Mouse (Mus musculus): ENCODE results near the gene Pdia3.
"Not testable (repeated sequence)": the region's sequence is repeated elsewhere in the genome, so short reads cannot be mapped to it uniquely, and the experiment has no call there.

Pdia3 gene

GRCm38 (mm10) chr2:121413387-121414042, at the start of gene Pdia3, which contains the start of gene Catsper2:
TSS of gene Pdia3 (plus strand) at chr2:121413775.
TSS of gene Catsper2 (minus strand) at chr2:121413792.
- Histone ChIP-seq H3K36me3 (ENCODE audit: control insufficient read depth, insufficient read depth, low read length, poor library complexity, severe bottlenecking) (0 out of 2 replicates have a peak, but pooled peaks cover 2% of the 10 kb centered on the region), H3K27me3 (ENCODE audit: control insufficient read depth, insufficient read depth, low read length, poor library complexity, severe bottlenecking) (no peaks in the 10 kb centered on the region)
- peak; percentile 93 for DNase-seq (ENCODE audit: low read depth, low spot score)

GRCm38 (mm10) chr2:121368831-121369230, 44.7 kb upstream of the Pdia3 start:
- no peak for DNase-seq (ENCODE audit: low read depth, low spot score)
- Histone ChIP-seq H3K36me3 (ENCODE audit: control insufficient read depth, insufficient read depth, low read length, poor library complexity, severe bottlenecking) (no peaks in the 10 kb centered on the region), H3K27me3 (ENCODE audit: control insufficient read depth, insufficient read depth, low read length, poor library complexity, severe bottlenecking) (no peaks in the 10 kb centered on the region)

DNA sequence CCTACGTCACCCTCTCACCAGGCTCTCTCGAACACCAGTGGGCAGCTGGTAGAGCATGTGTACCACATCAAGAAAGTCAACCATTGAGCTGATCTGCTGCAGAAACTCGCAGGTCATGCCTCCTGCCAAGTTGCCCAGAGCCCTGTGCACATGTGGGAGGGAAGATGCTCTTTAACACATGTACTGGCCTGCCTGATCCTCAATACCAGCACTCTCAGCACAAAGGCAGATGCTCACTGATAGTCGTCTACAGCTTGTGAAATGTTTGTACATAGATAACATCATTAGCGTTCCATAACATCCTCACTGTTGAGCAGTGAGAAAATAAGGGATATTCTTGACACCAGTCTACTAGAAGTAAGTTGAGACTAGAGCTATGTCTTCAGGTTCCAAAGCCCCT, 42.7 kb upstream of the Pdia3 start:
- DNase-seq (ENCODE audit: low read depth, low spot score): no peak
- Histone ChIP-seq H3K36me3 (ENCODE audit: control insufficient read depth, insufficient read depth, low read length, poor library complexity, severe bottlenecking) (no peaks in the 10 kb centered on the region), H3K27me3 (ENCODE audit: control insufficient read depth, insufficient read depth, low read length, poor library complexity, severe bottlenecking) (no peaks in the 10 kb centered on the region)

GRCm38 (mm10) chr2:121372266-121372665, 41.3 kb upstream of the Pdia3 start:
- Histone ChIP-seq H3K27me3 (ENCODE audit: control insufficient read depth, insufficient read depth, low read length, poor library complexity, severe bottlenecking) (no peaks in the 10 kb centered on the region), H3K36me3 (ENCODE audit: control insufficient read depth, insufficient read depth, low read length, poor library complexity, severe bottlenecking) (no peaks in the 10 kb centered on the region)
- DNase-seq (ENCODE audit: low read depth, low spot score): no peak

- DNase-seq (ENCODE audit: low read depth, low spot score): no peak
- Histone ChIP-seq H3K27me3 (ENCODE audit: control insufficient read depth, insufficient read depth, low read length, poor library complexity, severe bottlenecking) (no peaks in the 10 kb centered on the region), H3K36me3 (ENCODE audit: control insufficient read depth, insufficient read depth, low read length, poor library complexity, severe bottlenecking) (no peaks in the 10 kb centered on the region)
Observed at GRCm38 (mm10) chr2:121374766-121375165, 38.8 kb upstream of the Pdia3 start.

DNA sequence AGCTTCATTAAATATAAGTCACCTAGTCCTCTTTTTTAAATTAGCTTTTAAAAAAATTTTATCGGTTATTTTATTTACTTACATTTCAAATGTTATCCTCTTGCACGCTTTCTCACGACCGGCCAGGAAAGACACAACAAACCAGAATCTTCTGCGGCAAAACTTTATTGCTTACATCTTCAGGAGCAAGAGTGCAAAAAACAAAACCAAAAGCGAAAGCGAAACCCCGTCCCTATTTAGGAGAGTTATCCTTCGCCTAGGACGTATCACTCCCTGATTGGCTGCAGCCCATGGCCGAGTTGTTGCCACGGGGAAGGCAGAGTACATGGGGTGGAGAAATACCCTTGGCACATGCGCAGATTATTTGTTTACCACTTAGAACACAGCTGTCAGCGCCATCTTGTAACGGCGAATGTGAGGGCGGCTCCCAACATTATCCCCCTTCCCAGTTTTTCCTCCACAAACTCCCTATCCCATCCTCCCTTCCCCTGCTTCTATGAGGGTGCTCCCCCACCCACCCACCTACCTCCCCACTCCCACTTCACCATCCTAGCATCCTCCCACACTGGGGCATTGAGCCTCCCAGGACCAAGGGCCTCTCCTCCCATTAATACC, 26.5 kb upstream of the Pdia3 start, which contains the start of gene Strc:
Strc (minus strand) TSS at position 208 of the 615 bp plus-strand sequence.
- not testable (repeated sequence) for H3K36me3 ChIP-seq (ENCODE audit: control insufficient read depth, insufficient read depth, low read length, poor library complexity, severe bottlenecking); DNase-seq (ENCODE audit: low read depth, low spot score); H3K27me3 ChIP-seq (ENCODE audit: control insufficient read depth, insufficient read depth, low read length, poor library complexity, severe bottlenecking)

GRCm38 (mm10) chr2:121396624-121397023, 17.0 kb upstream of the Pdia3 start:
- peak; percentile 83 for DNase-seq (ENCODE audit: low read depth, low spot score)
- Histone ChIP-seq H3K27me3 (ENCODE audit: control insufficient read depth, insufficient read depth, low read length, poor library complexity, severe bottlenecking) (no peaks in the 10 kb centered on the region), H3K36me3 (ENCODE audit: control insufficient read depth, insufficient read depth, low read length, poor library complexity, severe bottlenecking) (no peaks in the 10 kb centered on the region)

GRCm38 (mm10) chr2:121403296-121403695, 10.3 kb upstream of the Pdia3 start:
- DNase-seq (ENCODE audit: low read depth, low spot score): no peak
- no peaks in the 10 kb centered on the region for H3K36me3 ChIP-seq (ENCODE audit: control insufficient read depth, insufficient read depth, low read length, poor library complexity, severe bottlenecking)

GRCm38 (mm10) chr2:121408160-121408559, 5.4 kb upstream of the Pdia3 start:
- DNase-seq (ENCODE audit: low read depth, low spot score): peak; percentile 81
- Histone ChIP-seq H3K36me3 (ENCODE audit: control insufficient read depth, insufficient read depth, low read length, poor library complexity, severe bottlenecking) (no peaks in the 10 kb centered on the region), H3K27me3 (ENCODE audit: control insufficient read depth, insufficient read depth, low read length, poor library complexity, severe bottlenecking) (no peaks in the 10 kb centered on the region)

More at GRCm38 (mm10) chr2:121403296-121403695, 10.3 kb upstream of the Pdia3 start:
- no peaks in the 10 kb centered on the region for H3K27me3 ChIP-seq (ENCODE audit: control insufficient read depth, insufficient read depth, low read length, poor library complexity, severe bottlenecking)

DNA sequence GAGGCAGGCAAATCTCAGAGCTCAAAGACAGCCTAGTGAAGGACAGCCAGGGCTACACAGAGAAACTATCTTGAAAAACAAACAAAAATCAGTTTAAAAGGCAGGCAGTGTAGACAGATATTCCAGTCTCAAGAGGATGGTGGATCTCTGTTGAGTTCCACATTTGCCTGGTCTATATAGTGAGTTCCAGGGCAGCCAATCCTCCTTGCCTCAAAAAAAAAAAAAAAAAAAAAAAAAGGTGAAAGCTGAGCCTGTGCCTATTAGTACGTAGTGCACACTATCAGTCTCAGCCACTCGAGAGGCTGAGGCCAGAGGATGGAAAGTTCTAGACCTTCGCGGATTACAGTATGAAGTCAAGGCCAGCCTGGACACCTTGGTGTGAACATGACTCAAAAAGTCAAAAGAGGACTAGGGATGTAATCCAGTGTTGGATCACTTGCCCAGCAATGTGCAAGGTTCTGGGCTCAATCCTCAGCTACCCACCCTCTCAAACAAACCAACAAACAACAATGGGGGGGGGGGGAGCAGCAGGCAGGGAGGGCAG, 660 bp upstream of the Pdia3 start:
- no peak for DNase-seq (ENCODE audit: low read depth, low spot score)
- H3K27me3 ChIP-seq (ENCODE audit: control insufficient read depth, insufficient read depth, low read length, poor library complexity, severe bottlenecking): no peaks in the 10 kb centered on the region
- 0 out of 2 replicates have a peak, but pooled peaks cover 2% of the 10 kb centered on the region for H3K36me3 ChIP-seq (ENCODE audit: control insufficient read depth, insufficient read depth, low read length, poor library complexity, severe bottlenecking)

DNA sequence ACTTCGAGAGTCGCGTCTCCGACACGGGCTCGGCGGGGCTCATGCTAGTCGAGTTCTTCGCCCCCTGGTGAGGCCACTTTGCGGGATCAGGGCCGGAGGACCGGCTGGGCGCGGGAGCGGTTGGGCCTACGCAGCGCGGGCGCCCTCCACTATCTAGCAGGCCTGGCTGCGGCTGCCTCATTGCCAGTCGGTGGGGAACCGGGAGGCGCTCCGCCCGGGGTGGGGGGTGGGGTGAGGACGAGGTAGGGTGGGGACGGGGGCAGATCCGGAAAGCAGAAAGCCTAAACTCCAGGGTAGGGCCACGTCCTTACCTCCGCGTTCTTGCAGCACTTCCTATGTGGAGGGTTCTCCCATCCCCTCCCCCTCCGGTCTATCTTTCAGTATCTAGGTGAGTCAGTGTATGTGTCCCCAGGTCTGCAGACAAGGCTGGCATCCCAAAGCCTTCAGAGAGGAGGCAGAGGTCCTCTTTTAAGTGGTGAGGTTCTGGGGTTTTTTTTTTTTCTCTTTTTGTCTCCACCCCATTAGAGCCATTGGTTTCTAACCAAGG, 637 bp downstream of the Pdia3 start:
- DNase-seq (ENCODE audit: low read depth, low spot score): peak; percentile 57
- Histone ChIP-seq H3K36me3 (ENCODE audit: control insufficient read depth, insufficient read depth, low read length, poor library complexity, severe bottlenecking) (0 out of 2 replicates have a peak, but pooled peaks cover 4% of the 10 kb centered on the region), H3K27me3 (ENCODE audit: control insufficient read depth, insufficient read depth, low read length, poor library complexity, severe bottlenecking) (no peaks in the 10 kb centered on the region)

DNA sequence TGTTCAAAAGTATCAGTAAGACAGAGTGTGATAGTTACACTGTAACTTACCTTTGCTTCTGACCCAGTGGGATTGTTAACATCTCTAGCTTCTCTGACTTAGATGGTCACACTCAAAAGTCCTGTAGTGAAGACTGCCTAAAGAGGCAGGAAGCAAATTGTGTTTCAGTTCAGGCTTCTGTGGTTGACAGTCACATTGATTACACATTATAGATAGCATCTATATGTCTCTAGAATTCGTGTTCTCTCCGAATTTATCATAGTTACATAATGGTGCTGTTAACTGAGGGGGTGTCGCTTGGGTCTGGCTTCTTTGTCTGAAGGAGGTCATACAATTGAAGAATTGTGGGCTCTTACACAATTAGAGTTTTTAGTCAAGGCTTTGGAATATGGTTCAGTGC, 1.5 kb downstream of the Pdia3 start:
- Histone ChIP-seq H3K27me3 (ENCODE audit: control insufficient read depth, insufficient read depth, low read length, poor library complexity, severe bottlenecking) (no peaks in the 10 kb centered on the region), H3K36me3 (ENCODE audit: control insufficient read depth, insufficient read depth, low read length, poor library complexity, severe bottlenecking) (0 out of 2 replicates have a peak, but pooled peaks cover 4% of the 10 kb centered on the region)
- DNase-seq (ENCODE audit: low read depth, low spot score): no peak

DNA sequence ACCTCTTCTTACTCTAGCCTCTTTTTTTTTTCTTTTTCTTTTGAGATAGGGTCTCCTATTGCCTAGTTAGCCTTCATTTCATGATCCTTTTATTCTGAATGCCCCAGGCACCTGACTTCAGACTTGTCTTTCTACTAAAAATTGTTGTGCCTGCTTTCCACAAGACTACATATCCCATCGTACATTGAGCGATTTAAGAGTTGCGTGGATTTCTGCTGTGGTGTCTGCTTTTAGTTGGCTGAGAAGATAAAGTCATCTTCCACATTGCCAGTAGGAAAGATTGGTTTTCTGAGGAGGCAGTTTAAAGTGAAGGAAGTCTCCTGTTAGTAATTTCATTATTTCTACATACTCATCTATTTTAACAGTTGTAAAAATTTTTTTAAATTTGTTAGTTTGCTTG, 2.0 kb downstream of the Pdia3 start:
- no peak for DNase-seq (ENCODE audit: low read depth, low spot score)
- 0 out of 2 replicates have a peak, but pooled peaks cover 4% of the 10 kb centered on the region for H3K36me3 ChIP-seq (ENCODE audit: control insufficient read depth, insufficient read depth, low read length, poor library complexity, severe bottlenecking)
- no peaks in the 10 kb centered on the region for H3K27me3 ChIP-seq (ENCODE audit: control insufficient read depth, insufficient read depth, low read length, poor library complexity, severe bottlenecking)

DNA sequence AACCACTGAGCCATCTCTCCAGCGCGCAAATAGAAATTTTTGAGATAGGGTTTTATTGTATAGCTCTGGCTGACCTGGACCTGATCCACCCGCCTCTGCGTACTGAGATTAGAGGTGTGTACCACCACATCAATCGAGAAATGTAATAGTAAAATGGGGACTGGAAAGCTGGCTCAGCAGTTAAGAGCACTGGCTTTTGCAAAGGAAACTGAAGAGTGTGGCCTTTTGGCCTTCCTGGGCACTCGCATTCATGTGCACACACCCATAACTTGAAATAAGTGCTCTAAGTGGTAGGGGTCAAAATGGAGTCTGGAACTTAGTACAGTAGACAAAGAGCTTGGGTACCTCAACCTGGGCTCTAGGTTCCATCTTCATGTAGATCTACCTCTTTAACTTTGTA, 2.8 kb downstream of the Pdia3 start:
- H3K27me3 ChIP-seq (ENCODE audit: control insufficient read depth, insufficient read depth, low read length, poor library complexity, severe bottlenecking): no peaks in the 10 kb centered on the region
- H3K36me3 ChIP-seq (ENCODE audit: control insufficient read depth, insufficient read depth, low read length, poor library complexity, severe bottlenecking): 0 out of 2 replicates have a peak, but pooled peaks cover 4% of the 10 kb centered on the region
- DNase-seq (ENCODE audit: low read depth, low spot score): no peak

- Histone ChIP-seq H3K27me3 (ENCODE audit: control insufficient read depth, insufficient read depth, low read length, poor library complexity, severe bottlenecking) (no peaks in the 10 kb centered on the region), H3K36me3 (ENCODE audit: control insufficient read depth, insufficient read depth, low read length, poor library complexity, severe bottlenecking) (peaks cover 6% of the 10 kb centered on the region; the same call in 1 of the 2 replicates)
- DNase-seq (ENCODE audit: low read depth, low spot score): no peak
Observed at GRCm38 (mm10) chr2:121418476-121418875, 4.9 kb downstream of the Pdia3 start.

Data from splenic B cell, adult 2 months (primary cell).